Mouse (Mus musculus): ENCODE measurements around the gene Tnf.
A peak's percentile ranks its signal among the peaks of the same experiment; 100 is the strongest.

Gene Tnf

GRCm38 (mm10) chr17:35173329-35173728, 28.5 kb downstream of the Tnf start:
- peak in 1 of 2 experiments; percentile 34 for DNase-seq (ENCODE audit: low spot score in 2 of 2)

- DNase-seq (ENCODE audit: low spot score in 2 of 2) = no peak
These were observed 29.2 kb downstream of the Tnf start for GRCm38 (mm10) chr17:35172445-35173234.

GRCm38 (mm10) chr17:35168541-35169207, 33.1 kb downstream of the Tnf start:
- no peak for DNase-seq (ENCODE audit: low spot score in 2 of 2)

GRCm38 (mm10) chr17:35167794-35168193, 34.0 kb downstream of the Tnf start:
- no peak for DNase-seq (ENCODE audit: low spot score in 2 of 2)

GRCm38 (mm10) chr17:35166352-35167035, 35.3 kb downstream of the Tnf start:
- DNase-seq (ENCODE audit: low spot score in 2 of 2) = peak; percentile 71 to 83

- no peak for DNase-seq (ENCODE audit: low spot score in 2 of 2)
These were observed 36.2 kb downstream of the Tnf start for GRCm38 (mm10) chr17:35165451-35166155.

GRCm38 (mm10) chr17:35164568-35165450, 37.0 kb downstream of the Tnf start, which contains the start of gene Prrc2a:
Gene Prrc2a, minus strand, starts transcription at chr17:35164897.
- peak; percentile 95 to 97 for DNase-seq (ENCODE audit: low spot score in 2 of 2)

- peak in 1 of 2 experiments; percentile 76 for DNase-seq (ENCODE audit: low spot score in 2 of 2)
These were observed 37.6 kb downstream of the Tnf start for GRCm38 (mm10) chr17:35164218-35164567.

GRCm38 (mm10) chr17:35163326-35164081, 38.3 kb downstream of the Tnf start:
- no peak for DNase-seq (ENCODE audit: low spot score in 2 of 2)

GRCm38 (mm10) chr17:35162730-35163129, 39.1 kb downstream of the Tnf start:
- DNase-seq (ENCODE audit: low spot score in 2 of 2) = no peak

- DNase-seq (ENCODE audit: low spot score in 2 of 2) = no peak
These were observed 39.7 kb downstream of the Tnf start for GRCm38 (mm10) chr17:35162121-35162520.

- DNase-seq (ENCODE audit: low spot score in 2 of 2) = no peak
These were observed 40.4 kb downstream of the Tnf start for GRCm38 (mm10) chr17:35161421-35161820.

- DNase-seq (ENCODE audit: low spot score in 2 of 2) = no peak
These were observed 42.2 kb downstream of the Tnf start for GRCm38 (mm10) chr17:35159638-35160037.

- peak in 1 of 2 experiments; percentile 60 for DNase-seq (ENCODE audit: low spot score in 2 of 2)
These were observed 42.8 kb downstream of the Tnf start for GRCm38 (mm10) chr17:35158850-35159593.

GRCm38 (mm10) chr17:35157661-35158175, 44.1 kb downstream of the Tnf start:
- peak in 1 of 2 experiments; percentile 59 for DNase-seq (ENCODE audit: low spot score in 2 of 2)

- DNase-seq (ENCODE audit: low spot score in 2 of 2) = peak in 1 of 2 experiments; percentile 60
These were observed 44.6 kb downstream of the Tnf start for GRCm38 (mm10) chr17:35157254-35157653.

- DNase-seq (ENCODE audit: low spot score in 2 of 2) = peak in 1 of 2 experiments; percentile 65
These were observed 45.2 kb downstream of the Tnf start for GRCm38 (mm10) chr17:35156461-35157200.

- DNase-seq (ENCODE audit: low spot score in 2 of 2) = no peak
These were observed 46.4 kb downstream of the Tnf start for GRCm38 (mm10) chr17:35155451-35155850.
